Mouse (Mus musculus) stomach, postnatal 0 days (tissue): ENCODE measurements around the gene Pdcd11.

Source experiments
- CTCF ChIP-seq: IDR thresholded peaks from 2 replicates; pipeline ENCODE4 v1.5.1; 2016; ENCODE audit warnings: antibody characterized with exemption, low read depth, mild to moderate bottlenecking, moderate library complexity
- EP300 ChIP-seq: optimal IDR thresholded peaks from 2 replicates; pipeline ENCODE3; 2016; ENCODE audit warnings: antibody characterized with exemption

DNA sequence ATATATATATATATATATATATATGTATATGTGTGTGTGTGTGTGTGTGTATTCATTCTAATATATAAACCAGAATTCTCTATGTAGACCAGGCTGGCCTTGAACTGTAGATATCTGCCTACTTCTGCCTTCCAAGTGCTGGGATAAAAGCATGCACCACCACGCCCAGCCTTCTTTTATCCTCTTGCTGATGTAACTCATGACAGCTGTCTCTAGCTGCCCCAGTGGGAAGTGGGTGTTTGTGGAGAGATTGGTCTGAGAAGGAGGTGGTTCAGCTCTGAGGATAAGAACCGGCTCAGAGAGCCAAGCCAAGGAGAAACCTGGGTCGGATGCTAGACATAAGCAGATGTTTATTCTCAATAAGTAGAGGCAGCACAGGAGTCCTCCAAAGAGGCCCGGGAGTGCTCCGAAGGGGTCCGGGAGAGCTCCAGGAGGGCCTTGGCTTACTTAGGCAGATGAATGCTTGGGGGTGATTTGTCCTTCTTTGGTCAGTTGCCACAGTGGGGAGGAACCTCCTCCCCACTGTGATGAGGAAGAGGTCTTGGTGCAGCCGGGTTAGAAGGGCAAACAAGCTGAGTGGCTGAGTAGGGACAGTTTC lies 77.1 kb downstream of the Pdcd11 start:
- TF ChIP-seq CTCF, result no peak
- TF ChIP-seq EP300, result no peak
